Mouse (Mus musculus): Measurements from ENCODE around the gene Adipor2. TPM values are rescaled to one million over a fixed set of nuclear protein-coding genes. Genes with fewer than 3 reads are reported as not detected.

The Adipor2 gene
- polyA plus RNA-seq, 1 experiment from 2014 or later: 40.9 TPM

DNA sequence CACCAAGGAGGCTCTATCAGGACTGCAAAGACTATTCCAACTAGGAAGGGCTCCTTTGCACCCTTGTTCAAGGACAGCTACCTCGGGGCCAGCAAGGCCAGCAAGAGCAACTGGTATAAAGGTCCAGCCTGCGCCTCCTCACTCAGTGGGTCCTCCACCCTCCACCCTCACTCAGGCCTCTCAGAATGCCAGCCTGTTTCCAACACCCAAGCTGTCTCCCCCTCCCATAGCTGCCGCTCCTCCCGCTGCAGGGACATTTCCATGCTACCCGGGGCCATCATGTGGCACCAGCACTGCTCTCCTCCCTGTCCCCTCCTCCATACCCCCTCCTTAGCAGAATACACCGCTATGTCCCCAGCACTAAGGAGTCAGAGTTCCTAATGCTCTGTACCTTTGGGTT, 87.6 kb downstream of the Adipor2 start:
- Histone ChIP-seq H3K9ac (replicated peaks; ENCODE audit: low read depth, low read length) (peak overlapping the region; percentile 57), H3K4me1 (replicated peaks; ENCODE audit: control insufficient read depth, insufficient read depth, low read length) (peaks cover 34% of the 10 kb centered on the region), H3K36me3 (ENCODE audit: control insufficient read depth, insufficient read depth) (no peaks in the 10 kb centered on the region), H3K4me2 (ENCODE audit: low read length) (peak overlapping the region; percentile 76), H3K27me3 (replicated peaks; ENCODE audit: control insufficient read depth, insufficient read depth, low read length) (peaks cover 5% of the 10 kb centered on the region; the same call in 1 of the 2 replicates), H3K27ac (ENCODE audit: low read length) (no peak overlapping the region), H3K9me3 (ENCODE audit: control insufficient read depth, low read length) (no peaks in the 10 kb centered on the region), H3K4me3 (replicated peaks; ENCODE audit: low read length) (peak overlapping the region; percentile 54)
- 9% methylated on average over 6 of the region's 6 CpGs for WGBS
- peak; percentile 16 for ATAC-seq

DNA sequence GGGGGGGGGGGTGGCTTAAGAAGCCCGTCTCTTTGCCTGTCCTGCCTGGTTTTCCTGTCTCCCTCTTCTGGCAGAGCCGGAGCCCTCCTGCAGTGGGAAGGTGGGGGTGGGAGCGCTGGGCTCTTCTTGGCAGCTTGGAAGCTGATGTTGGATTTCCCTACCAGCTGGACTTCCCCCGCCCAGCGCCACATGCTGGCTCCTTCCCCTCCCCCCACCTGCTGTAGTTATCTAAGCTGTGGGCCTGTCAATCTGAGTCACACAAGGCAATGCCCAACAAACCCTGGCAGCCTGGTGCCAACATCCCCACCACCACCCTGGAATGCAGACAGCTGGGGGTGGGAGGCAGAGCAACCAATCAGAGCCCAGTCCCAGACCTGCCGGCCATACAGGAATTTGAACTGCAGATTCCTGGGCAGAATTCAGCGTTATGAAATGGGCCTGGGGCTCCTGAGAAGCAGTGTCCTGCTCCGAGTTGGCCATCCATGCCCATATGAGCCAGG, 88.2 kb downstream of the Adipor2 start:
- Histone ChIP-seq H3K9ac (replicated peaks; ENCODE audit: low read depth, low read length) (peak overlapping the region; percentile 39), H3K27ac (ENCODE audit: low read length) (peak overlapping the region; percentile 14; the same call in 1 of the 2 replicates), H3K4me3 (replicated peaks; ENCODE audit: low read length) (peak overlapping the region; percentile 54), H3K36me3 (ENCODE audit: control insufficient read depth, insufficient read depth) (no peaks in the 10 kb centered on the region), H3K9me3 (ENCODE audit: control insufficient read depth, low read length) (no peaks in the 10 kb centered on the region), H3K4me1 (replicated peaks; ENCODE audit: control insufficient read depth, insufficient read depth, low read length) (peaks cover 34% of the 10 kb centered on the region), H3K27me3 (replicated peaks; ENCODE audit: control insufficient read depth, insufficient read depth, low read length) (peaks cover 5% of the 10 kb centered on the region; the same call in 1 of the 2 replicates), H3K4me2 (ENCODE audit: low read length) (peak overlapping the region; percentile 76)
- peak; percentile 89 for ATAC-seq
- WGBS: under 1% methylated on average over 8 of the region's 8 CpGs

DNA sequence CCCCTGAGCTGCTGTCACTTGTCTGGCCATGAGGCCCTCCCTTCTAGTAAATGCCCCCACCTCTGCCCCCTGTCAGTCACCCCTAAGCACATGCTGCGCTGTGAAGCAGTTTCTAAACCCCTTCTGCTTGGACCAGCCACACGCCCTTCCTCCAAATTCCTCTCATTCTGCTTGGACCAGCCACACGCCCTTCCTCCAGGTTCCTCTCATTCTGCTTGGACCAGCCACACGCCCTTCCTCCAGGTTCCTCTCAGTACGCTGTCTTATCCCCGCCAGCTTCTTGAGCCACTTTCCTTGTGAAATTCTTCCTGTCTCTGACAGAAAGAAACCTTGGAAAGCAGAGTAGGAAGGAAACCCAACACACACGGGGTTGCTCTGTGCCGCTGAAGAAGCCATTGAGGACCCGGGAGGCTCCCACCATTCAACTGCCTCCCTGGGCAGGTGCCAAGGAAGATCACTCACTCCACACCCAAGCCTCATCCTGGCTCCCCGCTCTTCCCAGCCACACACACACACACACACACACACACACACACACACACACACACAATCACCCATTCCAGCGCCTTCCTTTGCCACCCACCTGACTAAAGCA, 88.9 kb downstream of the Adipor2 start:
- Histone ChIP-seq H3K4me1 (replicated peaks; ENCODE audit: control insufficient read depth, insufficient read depth, low read length) (peaks cover 34% of the 10 kb centered on the region), H3K9me3 (ENCODE audit: control insufficient read depth, low read length) (no peaks in the 10 kb centered on the region), H3K36me3 (ENCODE audit: control insufficient read depth, insufficient read depth) (no peaks in the 10 kb centered on the region), H3K4me2 (ENCODE audit: low read length) (peak overlapping the region; percentile 76), H3K27ac (ENCODE audit: low read length) (no peak overlapping the region), H3K27me3 (replicated peaks; ENCODE audit: control insufficient read depth, insufficient read depth, low read length) (peaks cover 5% of the 10 kb centered on the region; the same call in 1 of the 2 replicates), H3K4me3 (replicated peaks; ENCODE audit: low read length) (peak overlapping the region; percentile 54), H3K9ac (replicated peaks; ENCODE audit: low read depth, low read length) (0 out of 2 replicates have a peak overlapping the region, but pooled peaks have one; percentile 7)
- peak; percentile 6 for ATAC-seq
- 16% methylated on average over 11 of the region's 11 CpGs for WGBS

DNA sequence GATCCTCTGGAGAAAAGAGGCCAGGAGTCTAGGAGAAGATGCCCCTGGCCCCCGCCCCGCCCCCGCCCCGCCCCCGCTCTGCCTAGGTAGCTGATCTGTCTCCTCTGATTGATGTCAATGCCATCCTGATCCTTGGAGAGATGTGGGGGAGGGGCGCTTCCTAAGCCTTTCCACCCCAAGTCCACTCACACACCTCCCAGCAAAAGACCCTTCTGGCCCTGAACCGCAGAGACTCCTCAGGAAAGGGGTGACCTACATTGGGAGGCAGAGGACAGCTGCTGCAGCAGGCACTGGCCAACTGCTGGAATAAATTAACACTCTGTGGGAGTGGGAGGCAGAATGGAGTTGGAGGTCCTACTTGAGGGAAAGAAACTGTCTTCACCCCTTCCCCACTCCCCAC, 91.0 kb downstream of the Adipor2 start:
- Histone ChIP-seq H3K36me3 (ENCODE audit: control insufficient read depth, insufficient read depth) (no peaks in the 10 kb centered on the region), H3K4me3 (replicated peaks; ENCODE audit: low read length) (no peak overlapping the region), H3K4me1 (replicated peaks; ENCODE audit: control insufficient read depth, insufficient read depth, low read length) (peaks cover 34% of the 10 kb centered on the region), H3K9me3 (ENCODE audit: control insufficient read depth, low read length) (no peaks in the 10 kb centered on the region), H3K9ac (replicated peaks; ENCODE audit: low read depth, low read length) (no peak overlapping the region), H3K27me3 (replicated peaks; ENCODE audit: control insufficient read depth, insufficient read depth, low read length) (peaks cover 5% of the 10 kb centered on the region; the same call in 1 of the 2 replicates), H3K4me2 (ENCODE audit: low read length) (no peak overlapping the region), H3K27ac (ENCODE audit: low read length) (no peak overlapping the region)
- 40% methylated on average over 7 of the region's 7 CpGs for WGBS
- ATAC-seq: no peak

DNA sequence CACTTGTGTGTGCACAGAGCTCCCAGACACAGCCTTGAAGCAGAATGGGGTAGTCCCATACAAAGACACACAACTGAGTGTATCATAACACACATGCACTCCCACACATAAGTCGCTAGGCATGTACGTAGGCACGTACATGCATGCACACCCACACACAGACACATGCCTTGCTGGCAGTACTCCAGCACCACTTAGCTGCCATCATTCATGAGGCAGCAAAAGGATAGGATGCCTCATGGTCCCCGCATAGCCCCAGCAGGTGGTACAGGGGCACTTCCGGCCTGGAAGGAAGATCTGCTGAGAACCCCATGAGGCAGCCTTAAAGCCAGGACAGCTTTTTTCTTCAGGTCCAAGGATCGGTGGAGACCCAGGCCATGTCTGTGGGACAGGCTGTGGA, 91.5 kb downstream of the Adipor2 start:
- Histone ChIP-seq H3K9ac (replicated peaks; ENCODE audit: low read depth, low read length) (no peak overlapping the region), H3K27ac (ENCODE audit: low read length) (no peak overlapping the region), H3K4me1 (replicated peaks; ENCODE audit: control insufficient read depth, insufficient read depth, low read length) (peaks cover 32% of the 10 kb centered on the region), H3K36me3 (ENCODE audit: control insufficient read depth, insufficient read depth) (no peaks in the 10 kb centered on the region), H3K27me3 (replicated peaks; ENCODE audit: control insufficient read depth, insufficient read depth, low read length) (peaks cover 1% of the 10 kb centered on the region; the same call in 1 of the 2 replicates), H3K9me3 (ENCODE audit: control insufficient read depth, low read length) (no peaks in the 10 kb centered on the region), H3K4me2 (ENCODE audit: low read length) (no peak overlapping the region), H3K4me3 (replicated peaks; ENCODE audit: low read length) (no peak overlapping the region)
- WGBS: 69% methylated on average over 6 of the region's 6 CpGs
- no peak for ATAC-seq

DNA sequence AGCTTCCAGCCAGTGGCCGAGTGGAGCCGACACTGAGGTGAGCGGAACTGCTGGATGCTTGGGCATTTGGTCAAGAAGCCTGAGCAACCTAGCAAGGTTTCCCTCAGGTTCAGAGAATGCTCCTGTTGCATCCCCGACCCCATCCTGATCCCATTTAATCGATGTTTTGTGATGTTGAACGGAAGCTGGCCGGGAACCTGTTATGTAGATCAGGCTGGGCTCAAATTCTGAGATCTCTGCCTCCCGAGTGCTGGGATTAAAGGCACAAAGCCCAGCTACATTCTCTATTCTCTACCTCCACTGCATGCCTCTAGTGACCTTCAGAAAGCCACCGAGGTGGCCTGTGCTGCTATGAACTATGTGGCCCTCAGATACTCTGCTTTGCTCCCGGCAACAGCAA, 92.7 kb downstream of the Adipor2 start:
- no peak for ATAC-seq
- WGBS: 49% methylated on average over 10 of the region's 10 CpGs
- no peak overlapping the region for H3K9ac ChIP-seq (replicated peaks; ENCODE audit: low read depth, low read length)

DNA sequence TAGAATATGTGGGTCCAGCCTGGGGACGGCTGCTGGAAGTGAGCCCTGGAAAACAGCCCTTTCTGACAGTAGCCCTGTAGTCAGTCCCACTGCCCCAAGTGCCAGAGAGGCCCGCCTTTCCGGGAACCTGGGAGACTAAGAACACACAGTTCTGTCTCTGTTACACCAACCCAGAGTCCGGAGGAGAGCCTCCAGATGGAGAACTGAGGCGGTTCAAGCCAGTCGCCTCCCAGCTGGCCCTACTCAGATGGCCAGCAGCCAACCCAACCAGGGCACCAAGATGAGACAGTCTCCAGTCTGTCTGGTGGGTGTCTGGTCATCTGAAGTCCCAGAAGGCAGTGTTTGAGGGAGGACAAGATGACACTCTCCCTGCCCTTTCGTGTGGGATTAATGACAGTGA, 95.8 kb downstream of the Adipor2 start:
- 73% methylated on average over 7 of the region's 7 CpGs for WGBS
- H3K4me2 ChIP-seq (ENCODE audit: low read length): no peak overlapping the region

More for the DNA sequence above, 92.7 kb downstream of the Adipor2 start:
- Histone ChIP-seq H3K27me3 (replicated peaks; ENCODE audit: control insufficient read depth, insufficient read depth, low read length) (no peaks in the 10 kb centered on the region), H3K4me2 (ENCODE audit: low read length) (no peak overlapping the region), H3K4me1 (replicated peaks; ENCODE audit: control insufficient read depth, insufficient read depth, low read length) (peaks cover 22% of the 10 kb centered on the region), H3K36me3 (ENCODE audit: control insufficient read depth, insufficient read depth) (no peaks in the 10 kb centered on the region), H3K27ac (ENCODE audit: low read length) (no peak overlapping the region), H3K9me3 (ENCODE audit: control insufficient read depth, low read length) (no peaks in the 10 kb centered on the region), H3K4me3 (replicated peaks; ENCODE audit: low read length) (no peak overlapping the region)

DNA sequence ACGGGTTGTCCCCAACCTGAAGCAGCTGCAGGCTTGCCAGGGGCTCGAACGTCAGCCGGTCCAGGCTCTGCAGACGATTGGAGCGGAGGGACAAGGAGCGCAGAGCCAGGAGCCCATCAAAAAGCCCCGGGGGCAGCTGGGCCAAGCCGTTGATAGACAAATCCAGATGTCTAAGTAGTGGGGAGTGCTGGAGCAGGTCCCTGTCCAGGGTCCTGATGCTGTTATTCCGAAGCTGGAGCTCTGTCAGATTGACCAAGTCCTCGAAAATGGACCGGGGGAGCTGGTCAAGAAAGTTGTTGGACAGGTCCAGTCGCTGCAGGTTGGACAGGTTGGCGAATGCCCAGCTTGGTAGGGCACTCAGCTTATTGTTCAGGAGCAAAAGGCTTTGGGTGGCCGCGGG, 97.0 kb downstream of the Adipor2 start:
- Histone ChIP-seq H3K9me3 (ENCODE audit: control insufficient read depth, low read length) (no peaks in the 10 kb centered on the region), H3K27ac (ENCODE audit: low read length) (no peak overlapping the region), H3K27me3 (replicated peaks; ENCODE audit: control insufficient read depth, insufficient read depth, low read length) (no peaks in the 10 kb centered on the region), H3K4me1 (replicated peaks; ENCODE audit: control insufficient read depth, insufficient read depth, low read length) (peaks cover 8% of the 10 kb centered on the region), H3K36me3 (ENCODE audit: control insufficient read depth, insufficient read depth) (no peaks in the 10 kb centered on the region), H3K9ac (replicated peaks; ENCODE audit: low read depth, low read length) (no peak overlapping the region), H3K4me2 (ENCODE audit: low read length) (no peak overlapping the region), H3K4me3 (replicated peaks; ENCODE audit: low read length) (no peak overlapping the region)
- WGBS: 51% methylated on average over 16 of the region's 16 CpGs
- ATAC-seq: no peak

More for the DNA sequence above, 95.8 kb downstream of the Adipor2 start:
- no peaks in the 10 kb centered on the region for H3K36me3 ChIP-seq (ENCODE audit: control insufficient read depth, insufficient read depth)
- no peak for ATAC-seq
- H3K9me3 ChIP-seq (ENCODE audit: control insufficient read depth, low read length): no peaks in the 10 kb centered on the region
- no peaks in the 10 kb centered on the region for H3K27me3 ChIP-seq (replicated peaks; ENCODE audit: control insufficient read depth, insufficient read depth, low read length)
- H3K4me1 ChIP-seq (replicated peaks; ENCODE audit: control insufficient read depth, insufficient read depth, low read length): peaks cover 10% of the 10 kb centered on the region
- no peak overlapping the region for H3K9ac ChIP-seq (replicated peaks; ENCODE audit: low read depth, low read length)
- H3K4me3 ChIP-seq (replicated peaks; ENCODE audit: low read length): no peak overlapping the region
- no peak overlapping the region for H3K27ac ChIP-seq (ENCODE audit: low read length)

DNA sequence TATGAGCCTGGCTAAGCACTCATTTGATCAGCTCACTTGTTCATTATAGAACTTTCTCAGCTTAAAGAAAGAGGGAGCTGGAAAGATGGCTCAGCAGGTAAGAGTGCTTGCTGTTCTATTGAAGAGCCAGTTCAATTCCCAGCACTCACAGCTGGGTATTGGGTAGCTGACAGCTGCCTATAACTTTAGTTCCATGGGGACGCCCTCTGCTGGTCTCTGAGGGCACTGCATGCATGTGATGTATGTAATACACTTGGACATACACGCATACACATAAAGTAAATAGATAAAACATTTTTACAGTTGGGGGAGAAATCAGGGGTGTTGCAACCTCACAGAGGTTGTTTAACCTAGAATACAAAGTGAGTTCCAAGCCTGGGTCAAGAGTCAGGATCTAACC, 98.1 kb downstream of the Adipor2 start:
- no peaks in the 10 kb centered on the region for H3K36me3 ChIP-seq (ENCODE audit: control insufficient read depth, insufficient read depth)
- ATAC-seq: no peak
- no peaks in the 10 kb centered on the region for H3K27me3 ChIP-seq (replicated peaks; ENCODE audit: control insufficient read depth, insufficient read depth, low read length)
- no peaks in the 10 kb centered on the region for H3K9me3 ChIP-seq (ENCODE audit: control insufficient read depth, low read length)
- no peak overlapping the region for H3K9ac ChIP-seq (replicated peaks; ENCODE audit: low read depth, low read length)
- H3K4me3 ChIP-seq (replicated peaks; ENCODE audit: low read length): no peak overlapping the region
- no peak overlapping the region for H3K27ac ChIP-seq (ENCODE audit: low read length)
- H3K4me2 ChIP-seq (ENCODE audit: low read length): no peak overlapping the region
- 82% methylated on average over 2 of the region's 2 CpGs for WGBS
- peaks cover 12% of the 10 kb centered on the region for H3K4me1 ChIP-seq (replicated peaks; ENCODE audit: control insufficient read depth, insufficient read depth, low read length)

Data from forebrain, embryonic 16.5 days (tissue).